Mouse (Mus musculus) midbrain, embryonic 15.5 days (tissue): ENCODE measurements around the gene 1700067P10Rik. TPM values are rescaled to one million over a fixed set of nuclear protein-coding genes. Genes with fewer than 3 reads are reported as not detected.
A peak's percentile ranks its signal among the peaks of the same experiment; 100 is the strongest.

Source experiments
- ATAC-seq: fragments of 200-750 bp; cut with Nextera tagmentation; replicated peaks from 2 replicates; pipeline ENCODE4 v1.8.0; 2017; ENCODE audit warnings: moderate TSS enrichment
- H3K27ac ChIP-seq: fragments of 300-500 bp; sonication (generic); 2 replicates; pipeline ENCODE4 v1.5.1; 2015; ENCODE audit warnings: mild to moderate bottlenecking, inconsistent platforms
- H3K27me3 ChIP-seq: fragments of 300-500 bp; sonication (generic); replicated peaks from 2 replicates; pipeline ENCODE4 v1.6.1; 2015; ENCODE audit warnings: inconsistent platforms
- H3K36me3 ChIP-seq: fragments of 300-500 bp; sonication (generic); replicated peaks from 2 replicates; pipeline ENCODE4 v1.6.1; 2015; ENCODE audit warnings: inconsistent platforms
- H3K4me1 ChIP-seq: fragments of 300-500 bp; sonication (generic); 2 replicates; pipeline ENCODE4 v1.6.1; 2015; ENCODE audit warnings: inconsistent platforms
- H3K4me2 ChIP-seq: fragments of 300-500 bp; sonication (generic); 2 replicates; pipeline ENCODE4 v1.6.1; 2015; ENCODE audit warnings: inconsistent platforms, mild to moderate bottlenecking, moderate library complexity
- H3K4me3 ChIP-seq: fragments of 300-500 bp; sonication (generic); 2 replicates; pipeline ENCODE4 v1.5.1; 2015; ENCODE audit warnings: mild to moderate bottlenecking, inconsistent platforms
- H3K9ac ChIP-seq: fragments of 300-500 bp; sonication (generic); 2 replicates; pipeline ENCODE4 v1.6.1; 2015; ENCODE audit warnings: mild to moderate bottlenecking, inconsistent platforms
- H3K9me3 ChIP-seq: fragments of 300-500 bp; sonication (generic); 2 replicates; pipeline ENCODE4 v1.6.1; 2016; ENCODE audit warnings: inconsistent platforms
- WGBS: fragments of 180-500 bp; shearing (Covaris S2); methylation state at CpG from one replicate; pipeline ENCODE4 v1.1.7; 2015; ENCODE audit warnings: mixed read lengths; 5-methylcytosine and 5-hydroxymethylcytosine counted together
- polyA plus RNA-seq: library from polyadenylated mRNA; unstranded; fragments of >200 nt; fragmentation: Nextera tagmentation; extraction: Ambion mirVana; gene quantifications from 2 replicates; pipeline ENCODE4 v1.2.1, GENCODE M21; 2015

The 1700067P10Rik gene
- polyA plus RNA-seq, 1 experiment from 2014 or later, result not detected

- no peak overlapping the region for H3K9ac ChIP-seq
- no peak for ATAC-seq
- H3K9me3 ChIP-seq, result no peaks in the 10 kb centered on the region
- no peak overlapping the region for H3K4me2 ChIP-seq
- no peaks in the 10 kb centered on the region for H3K36me3 ChIP-seq
- no peak overlapping the region for H3K27ac ChIP-seq
- H3K27me3 ChIP-seq, result no peaks in the 10 kb centered on the region
- peaks cover 10% of the 10 kb centered on the region; the same call in 1 of the 2 replicates for H3K4me1 ChIP-seq
- H3K4me3 ChIP-seq, result no peak overlapping the region
- 25% methylated on average over 5 of the region's 5 CpGs for WGBS
Measured at GRCm38 (mm10) chr17:48065081-48065501, 24.0 kb upstream of the 1700067P10Rik start.

- no peak for ATAC-seq
- Histone ChIP-seq H3K36me3 (no peaks in the 10 kb centered on the region), H3K4me2 (no peak overlapping the region), H3K27ac (no peak overlapping the region), H3K9me3 (no peaks in the 10 kb centered on the region), H3K27me3 (no peaks in the 10 kb centered on the region), H3K4me1 (peaks cover 10% of the 10 kb centered on the region; the same call in 1 of the 2 replicates), H3K4me3 (no peak overlapping the region), H3K9ac (no peak overlapping the region)
- WGBS, result 69% methylated on average over 10 of the region's 10 CpGs
Measured at GRCm38 (mm10) chr17:48067083-48067614, 22.0 kb upstream of the 1700067P10Rik start.

- no peaks in the 10 kb centered on the region for H3K9me3 ChIP-seq
- H3K9ac ChIP-seq, result no peak overlapping the region
- H3K4me2 ChIP-seq, result no peak overlapping the region
- ATAC-seq, result no peak
- H3K4me1 ChIP-seq, result peaks cover 10% of the 10 kb centered on the region; the same call in 1 of the 2 replicates
- no peaks in the 10 kb centered on the region for H3K27me3 ChIP-seq
- H3K27ac ChIP-seq, result no peak overlapping the region
- 24% methylated on average over 5 of the region's 5 CpGs for WGBS
- no peaks in the 10 kb centered on the region for H3K36me3 ChIP-seq
- no peak overlapping the region for H3K4me3 ChIP-seq
Measured at GRCm38 (mm10) chr17:48067729-48068128, 21.4 kb upstream of the 1700067P10Rik start.

DNA sequence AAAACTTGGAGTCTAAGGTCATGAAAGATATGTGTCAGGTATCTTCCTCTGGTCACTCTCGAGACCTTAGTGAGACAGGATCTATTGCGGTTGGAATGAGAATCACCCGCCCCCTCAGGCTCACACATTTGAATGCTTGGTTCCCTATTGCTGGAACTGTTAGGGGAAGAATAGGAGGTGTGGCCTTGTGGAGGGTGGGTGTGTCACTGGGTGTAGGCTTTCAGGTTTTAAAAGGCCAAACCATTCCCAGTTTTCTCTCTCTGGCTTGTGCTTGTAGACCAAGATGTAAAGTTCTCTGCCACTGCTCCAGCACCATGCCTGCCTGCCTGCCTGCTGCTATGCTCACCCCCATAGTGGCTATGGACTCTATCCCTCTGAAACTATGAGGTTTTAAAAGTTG is 8.5 kb upstream of the 1700067P10Rik start:
- Histone ChIP-seq H3K9ac (no peak overlapping the region), H3K4me2 (no peak overlapping the region), H3K4me1 (no peaks in the 10 kb centered on the region), H3K27ac (no peak overlapping the region), H3K36me3 (no peaks in the 10 kb centered on the region), H3K27me3 (no peaks in the 10 kb centered on the region), H3K4me3 (no peak overlapping the region), H3K9me3 (no peaks in the 10 kb centered on the region)
- WGBS, result 50% methylated on average over 3 of the region's 3 CpGs
- ATAC-seq, result no peak

DNA sequence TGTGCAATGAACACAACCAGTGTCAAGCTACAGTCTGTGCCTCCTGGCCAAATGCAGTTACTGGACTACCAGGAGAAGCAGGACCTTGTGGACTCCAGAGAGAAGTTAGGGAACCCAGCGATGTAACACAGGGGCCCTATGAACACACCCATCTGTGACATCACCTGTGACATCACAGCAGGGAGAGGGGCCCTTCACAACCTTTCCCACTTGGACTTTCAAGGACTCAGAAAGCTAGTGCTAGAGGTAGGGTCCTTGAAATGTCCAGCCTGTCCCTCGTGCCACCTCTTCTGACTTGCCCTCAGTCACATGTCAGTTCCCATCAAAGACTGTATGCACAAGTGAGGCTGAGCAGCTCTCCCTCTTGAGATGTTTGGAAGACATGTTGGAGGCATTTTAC is 327 bp downstream of the 1700067P10Rik start:
- no peak overlapping the region for H3K9ac ChIP-seq
- H3K36me3 ChIP-seq, result no peaks in the 10 kb centered on the region
- no peak overlapping the region for H3K4me3 ChIP-seq
- WGBS, result 80% methylated on average over 2 of the region's 2 CpGs
- no peak overlapping the region for H3K27ac ChIP-seq
- H3K4me2 ChIP-seq, result no peak overlapping the region
- H3K9me3 ChIP-seq, result no peaks in the 10 kb centered on the region
- H3K27me3 ChIP-seq, result peaks cover 10% of the 10 kb centered on the region
- H3K4me1 ChIP-seq, result no peaks in the 10 kb centered on the region
- ATAC-seq, result no peak

- no peak overlapping the region for H3K4me2 ChIP-seq
- no peak overlapping the region for H3K9ac ChIP-seq
- no peak overlapping the region for H3K4me3 ChIP-seq
- H3K4me1 ChIP-seq, result peaks cover 3% of the 10 kb centered on the region
- H3K9me3 ChIP-seq, result no peaks in the 10 kb centered on the region
- WGBS, result 45% methylated on average over 12 of the region's 12 CpGs
- no peaks in the 10 kb centered on the region for H3K36me3 ChIP-seq
- H3K27ac ChIP-seq, result no peak overlapping the region
- peaks cover 18% of the 10 kb centered on the region for H3K27me3 ChIP-seq
- ATAC-seq, result no peak
Measured at GRCm38 (mm10) chr17:48090305-48090704, 1.2 kb downstream of the 1700067P10Rik start.

GRCm38 (mm10) chr17:48093286-48093817 is 4.2 kb downstream of the 1700067P10Rik start:
- H3K36me3 ChIP-seq, result no peaks in the 10 kb centered on the region
- peaks cover 43% of the 10 kb centered on the region for H3K27me3 ChIP-seq
- no peak overlapping the region for H3K4me2 ChIP-seq
- H3K9me3 ChIP-seq, result no peaks in the 10 kb centered on the region
- H3K4me3 ChIP-seq, result no peak overlapping the region
- H3K9ac ChIP-seq, result no peak overlapping the region
- no peak overlapping the region for H3K27ac ChIP-seq
- H3K4me1 ChIP-seq, result peaks cover 32% of the 10 kb centered on the region
- WGBS, result 77% methylated on average over 5 of the region's 5 CpGs
- ATAC-seq, result no peak

- no peaks in the 10 kb centered on the region for H3K36me3 ChIP-seq
- peak overlapping the region; percentile 42 for H3K4me2 ChIP-seq
- H3K27ac ChIP-seq, result no peak overlapping the region
- ATAC-seq, result no peak
- H3K9me3 ChIP-seq, result no peaks in the 10 kb centered on the region
- H3K4me1 ChIP-seq, result peaks cover 41% of the 10 kb centered on the region
- H3K4me3 ChIP-seq, result no peak overlapping the region
- H3K27me3 ChIP-seq, result peaks cover 59% of the 10 kb centered on the region
- 6% methylated on average over 19 of the region's 20 CpGs for WGBS
- no peak overlapping the region for H3K9ac ChIP-seq
Measured at GRCm38 (mm10) chr17:48094820-48095680, 5.9 kb downstream of the 1700067P10Rik start.

- ATAC-seq, result no peak
- H3K36me3 ChIP-seq, result no peaks in the 10 kb centered on the region
- WGBS, result 1% methylated on average over 26 of the region's 26 CpGs
- H3K27me3 ChIP-seq, result peaks cover 63% of the 10 kb centered on the region
- H3K4me1 ChIP-seq, result peaks cover 41% of the 10 kb centered on the region
- H3K27ac ChIP-seq, result no peak overlapping the region
- H3K9ac ChIP-seq, result no peak overlapping the region
- H3K4me2 ChIP-seq, result peak overlapping the region; percentile 42
- peak overlapping the region; percentile 15 for H3K4me3 ChIP-seq
- H3K9me3 ChIP-seq, result no peaks in the 10 kb centered on the region
Measured at GRCm38 (mm10) chr17:48095718-48096121, 6.6 kb downstream of the 1700067P10Rik start.

- Histone ChIP-seq H3K27ac (no peak overlapping the region), H3K4me1 (peaks cover 41% of the 10 kb centered on the region), H3K27me3 (peaks cover 63% of the 10 kb centered on the region), H3K4me2 (no peak overlapping the region; the same call in 1 of the 2 replicates), H3K9me3 (no peaks in the 10 kb centered on the region), H3K4me3 (no peak overlapping the region), H3K9ac (no peak overlapping the region), H3K36me3 (no peaks in the 10 kb centered on the region)
- 6% methylated on average over 17 of the region's 17 CpGs for WGBS
- no peak for ATAC-seq
Measured at GRCm38 (mm10) chr17:48096321-48096720, 7.2 kb downstream of the 1700067P10Rik start.

- Histone ChIP-seq H3K9me3 (no peaks in the 10 kb centered on the region), H3K4me3 (peak overlapping the region; percentile 24), H3K36me3 (no peaks in the 10 kb centered on the region), H3K9ac (no peak overlapping the region), H3K4me2 (peak overlapping the region; percentile 48), H3K4me1 (peaks cover 41% of the 10 kb centered on the region), H3K27me3 (peaks cover 63% of the 10 kb centered on the region), H3K27ac (no peak overlapping the region)
- under 1% methylated on average over 40 of the region's 41 CpGs for WGBS
- ATAC-seq, result no peak
Measured at GRCm38 (mm10) chr17:48097011-48097742, 8.1 kb downstream of the 1700067P10Rik start.
